Mouse (Mus musculus) stomach, embryonic 16.5 days (tissue): ENCODE data around the gene Cog1. TPM values are rescaled to one million over a fixed set of nuclear protein-coding genes. Genes with fewer than 3 reads are reported as not detected.

Source experiments
- ATAC-seq: fragments of 200-750 bp; cut with Nextera tagmentation; 2 replicates; pipeline ENCODE4 v1.8.0; 2017; ENCODE audit warnings: moderate number of reproducible peaks, moderate TSS enrichment; ENCODE audit not compliant: insufficient read depth, low FRiP score
- H3K27ac ChIP-seq: fragments of 300-500 bp; sonication (generic); 2 replicates; pipeline ENCODE4 v1.5.1; 2014; ENCODE audit warnings: low read length
- H3K27me3 ChIP-seq: fragments of 300-500 bp; sonication (generic); 2 replicates; pipeline ENCODE4 v1.6.1; 2014; ENCODE audit warnings: low read length, control low read depth, mixed read lengths; ENCODE audit not compliant: control insufficient read depth, insufficient read depth
- H3K36me3 ChIP-seq: fragments of 300-500 bp; sonication (generic); 2 replicates; pipeline ENCODE4 v1.6.1; 2014; ENCODE audit warnings: low read length; ENCODE audit not compliant: control insufficient read depth, insufficient read depth
- H3K4me1 ChIP-seq: fragments of 300-500 bp; sonication (generic); 2 replicates; pipeline ENCODE4 v1.6.1; 2014; ENCODE audit warnings: low read length, control low read depth, mixed read lengths; ENCODE audit not compliant: control insufficient read depth, insufficient read depth
- H3K4me2 ChIP-seq: fragments of 300-500 bp; sonication (generic); 2 replicates; pipeline ENCODE4 v1.6.1; 2014; ENCODE audit warnings: low read depth, low read length, mixed read lengths
- H3K4me3 ChIP-seq: fragments of 300-500 bp; sonication (generic); replicated peaks from 2 replicates; pipeline ENCODE4 v1.5.1; 2014; ENCODE audit warnings: mild to moderate bottlenecking, low read length
- H3K9ac ChIP-seq: fragments of 300-500 bp; sonication (generic); 2 replicates; pipeline ENCODE4 v1.6.1; 2014; ENCODE audit warnings: low read length
- H3K9me3 ChIP-seq: fragments of 300-500 bp; sonication (generic); replicated peaks from 2 replicates; pipeline ENCODE4 v1.6.1; 2016; ENCODE audit warnings: low read length, control low read depth; ENCODE audit not compliant: control insufficient read depth
- WGBS: fragments of 180-500 bp; shearing (Covaris S2); extraction: QIAGEN DNeasy Blood & Tissue Kit; methylation state at CpG from one replicate; pipeline ENCODE4 v1.1.7; 2014; 5-methylcytosine and 5-hydroxymethylcytosine counted together
- polyA plus RNA-seq: library from polyadenylated mRNA; unstranded; fragments of >200 nt; fragmentation: Nextera tagmentation; extraction: Ambion mirVana; gene quantifications from 2 replicates; pipeline ENCODE4 v1.2.1, GENCODE M21; 2015

The Cog1 gene
- polyA plus RNA-seq, 1 experiment from 2014 or later = 17.3 TPM

- H3K36me3 ChIP-seq = peaks cover 3% of the 10 kb centered on the region; the same call in 1 of the 2 replicates
- H3K4me3 ChIP-seq = no peak overlapping the region
- H3K9me3 ChIP-seq = no peaks in the 10 kb centered on the region
- H3K27ac ChIP-seq = no peak overlapping the region
- no peak overlapping the region; the same call in 1 of the 2 replicates for H3K4me2 ChIP-seq
- H3K4me1 ChIP-seq = peaks cover 13% of the 10 kb centered on the region
- 0 out of 2 replicates have a peak overlapping the region, but pooled peaks have one; percentile 33 for H3K9ac ChIP-seq
- WGBS = 2% methylated on average over 15 of the region's 15 CpGs
- no peaks in the 10 kb centered on the region for H3K27me3 ChIP-seq
- no peak for ATAC-seq
These were observed 817 bp upstream of the Cog1 start for GRCm38 (mm10) chr11:113648152-113648551.

GRCm38 (mm10) chr11:113649353-113650210, 613 bp downstream of the Cog1 start, which contains the start of gene Slc39a11:
Gene Slc39a11, minus strand, starts transcription at chr11:113650079.
- peak; percentile 78 for ATAC-seq
- H3K4me1 ChIP-seq = peaks cover 13% of the 10 kb centered on the region

GRCm38 (mm10) chr11:113651206-113651906, 2.4 kb downstream of the Cog1 start:
- Histone ChIP-seq H3K9me3 (no peaks in the 10 kb centered on the region), H3K27me3 (no peaks in the 10 kb centered on the region), H3K4me2 (no peak overlapping the region), H3K4me3 (no peak overlapping the region), H3K27ac (no peak overlapping the region; the same call in 1 of the 2 replicates), H3K9ac (no peak overlapping the region), H3K36me3 (peaks cover 10% of the 10 kb centered on the region; the same call in 1 of the 2 replicates), H3K4me1 (peaks cover 13% of the 10 kb centered on the region)
- WGBS = 63% methylated on average over 22 of the region's 22 CpGs
- peak; percentile 16; the same call in 1 of the 2 replicates for ATAC-seq

More at GRCm38 (mm10) chr11:113649353-113650210, 613 bp downstream of the Cog1 start, which contains the start of gene Slc39a11:
- no peaks in the 10 kb centered on the region for H3K27me3 ChIP-seq
- peak within 1 kb of the TSS; percentile 85 for H3K4me2 ChIP-seq
- no peaks in the 10 kb centered on the region for H3K9me3 ChIP-seq
- peaks cover 10% of the 10 kb centered on the region; the same call in 1 of the 2 replicates for H3K36me3 ChIP-seq
- H3K27ac ChIP-seq = peak within 1 kb of the TSS; percentile 85
- under 1% methylated on average over 91 of the region's 91 CpGs for WGBS
- H3K9ac ChIP-seq = peak within 1 kb of the TSS; percentile 95
- H3K4me3 ChIP-seq = peak within 1 kb of the TSS; percentile 85

GRCm38 (mm10) chr11:113651907-113652273, 2.9 kb downstream of the Cog1 start:
- WGBS = 41% methylated on average over 8 of the region's 8 CpGs
- ATAC-seq = peak; percentile 9; the same call in 1 of the 2 replicates
- Histone ChIP-seq H3K9me3 (no peaks in the 10 kb centered on the region), H3K4me1 (peaks cover 13% of the 10 kb centered on the region), H3K4me2 (no peak overlapping the region), H3K27ac (no peak overlapping the region), H3K27me3 (no peaks in the 10 kb centered on the region), H3K36me3 (peaks cover 13% of the 10 kb centered on the region), H3K4me3 (no peak overlapping the region), H3K9ac (no peak overlapping the region)

- 90% methylated on average over 6 of the region's 6 CpGs for WGBS
- peaks cover 13% of the 10 kb centered on the region for H3K4me1 ChIP-seq
- H3K9ac ChIP-seq = no peak overlapping the region
- H3K4me3 ChIP-seq = no peak overlapping the region
- ATAC-seq = no peak
- H3K4me2 ChIP-seq = no peak overlapping the region
- H3K36me3 ChIP-seq = peaks cover 18% of the 10 kb centered on the region
- no peaks in the 10 kb centered on the region for H3K27me3 ChIP-seq
- H3K27ac ChIP-seq = no peak overlapping the region
- no peaks in the 10 kb centered on the region for H3K9me3 ChIP-seq
These were observed 3.5 kb downstream of the Cog1 start for GRCm38 (mm10) chr11:113652516-113652915.

GRCm38 (mm10) chr11:113654105-113654504, 5.1 kb downstream of the Cog1 start:
- no peaks in the 10 kb centered on the region for H3K9me3 ChIP-seq
- H3K36me3 ChIP-seq = peaks cover 23% of the 10 kb centered on the region
- H3K4me2 ChIP-seq = no peak overlapping the region

GRCm38 (mm10) chr11:113654561-113655270, 5.7 kb downstream of the Cog1 start:
- Histone ChIP-seq H3K4me1 (peaks cover 10% of the 10 kb centered on the region), H3K36me3 (peaks cover 26% of the 10 kb centered on the region), H3K27me3 (no peaks in the 10 kb centered on the region), H3K9me3 (no peaks in the 10 kb centered on the region), H3K4me2 (no peak overlapping the region), H3K27ac (no peak overlapping the region), H3K9ac (no peak overlapping the region), H3K4me3 (no peak overlapping the region)
- 81% methylated on average over 18 of the region's 18 CpGs for WGBS
- ATAC-seq = no peak

More at GRCm38 (mm10) chr11:113654105-113654504, 5.1 kb downstream of the Cog1 start:
- no peak overlapping the region for H3K27ac ChIP-seq
- no peak overlapping the region for H3K9ac ChIP-seq
- H3K4me3 ChIP-seq = no peak overlapping the region
- H3K4me1 ChIP-seq = peaks cover 10% of the 10 kb centered on the region
- WGBS = 94% methylated on average over 15 of the region's 15 CpGs
- H3K27me3 ChIP-seq = no peaks in the 10 kb centered on the region
- ATAC-seq = no peak

GRCm38 (mm10) chr11:113656511-113656932, 7.6 kb downstream of the Cog1 start:
- H3K27me3 ChIP-seq = no peaks in the 10 kb centered on the region
- H3K4me1 ChIP-seq = no peaks in the 10 kb centered on the region
- 86% methylated on average over 8 of the region's 8 CpGs for WGBS
- H3K27ac ChIP-seq = no peak overlapping the region
- no peak overlapping the region for H3K4me3 ChIP-seq
- H3K9me3 ChIP-seq = no peaks in the 10 kb centered on the region
- no peak overlapping the region for H3K9ac ChIP-seq
- ATAC-seq = no peak
- H3K4me2 ChIP-seq = no peak overlapping the region
- peaks cover 26% of the 10 kb centered on the region for H3K36me3 ChIP-seq
